Mouse (Mus musculus) spleen, adult 2 months (tissue): ENCODE results near the gene Slc25a20. TPM values are rescaled to one million over a fixed set of nuclear protein-coding genes. Genes with fewer than 3 reads are reported as not detected.

ENCODE experiments used
- DNase-seq, 2 experiments: peaks; one replicate each; pipeline versions ENCODE4 v3.0.0 to v3.0.0-alpha.2; 2012 to 2021; ENCODE audit warnings: low spot score in 2 of 2, low read depth in 1 of 2
- H3K27ac ChIP-seq: fragments of 200-500 bp; 2 replicates; pipeline ENCODE4 v1.5.1; 2012; ENCODE audit warnings: low read length, inconsistent platforms; ENCODE audit not compliant: insufficient read depth
- H3K27me3 ChIP-seq: fragments of 200-500 bp; 2 replicates; pipeline ENCODE4 v1.6.1; 2012; ENCODE audit warnings: mild to moderate bottlenecking, moderate library complexity, low read length, inconsistent platforms; ENCODE audit not compliant: control insufficient read depth, insufficient read depth
- H3K36me3 ChIP-seq: fragments of 200-500 bp; 2 replicates; pipeline ENCODE4 v1.6.1; 2012; ENCODE audit warnings: mild to moderate bottlenecking, low read length, inconsistent platforms; ENCODE audit not compliant: control insufficient read depth, insufficient read depth
- H3K4me1 ChIP-seq: fragments of 200-500 bp; 2 replicates; pipeline ENCODE4 v1.6.1; 2011; ENCODE audit warnings: inconsistent platforms; ENCODE audit not compliant: control insufficient read depth, insufficient read depth, insufficient read length
- H3K4me3 ChIP-seq: fragments of 200-500 bp; 2 replicates; pipeline ENCODE4 v1.5.1; 2011; ENCODE audit warnings: mild to moderate bottlenecking, inconsistent platforms; ENCODE audit not compliant: insufficient read depth, insufficient read length; ENCODE audit errors: extremely low read depth
- CTCF ChIP-seq: fragments of 200-500 bp; IDR thresholded peaks from 2 replicates; pipeline ENCODE4 v1.5.1; 2011; ENCODE audit warnings: mild to moderate bottlenecking, inconsistent platforms; ENCODE audit not compliant: insufficient read depth, insufficient read length, insufficient replicate concordance; ENCODE audit errors: extremely low read depth
- POLR2A ChIP-seq: fragments of 200-500 bp; IDR thresholded peaks from 2 replicates; pipeline ENCODE4 v1.6.1; 2011; ENCODE audit warnings: low read depth, low read length, inconsistent platforms
- WGBS: fragments of 180-500 bp; shearing (Covaris S2); methylation state at CpG from one replicate; pipeline ENCODE4 v1.1.7; 2018; 5-methylcytosine and 5-hydroxymethylcytosine counted together
- polyA plus RNA-seq: library from polyadenylated mRNA; depleted of rRNA; stranded (reverse); fragments of >200 nt; gene quantifications from 2 replicates; pipeline ENCODE4 v1.2.3, GENCODE M21; 2012

Slc25a20 gene
- polyA plus RNA-seq, 1 experiment: 8.4 TPM

GRCm38 (mm10) chr9:108633846-108634245, 28.0 kb upstream of the Slc25a20 start:
- TF ChIP-seq CTCF (no peak), POLR2A (no peak)
- peaks cover 4% of the 10 kb centered on the region for H3K36me3 ChIP-seq
- H3K27ac ChIP-seq: no peak overlapping the region
- no peaks in the 10 kb centered on the region for H3K27me3 ChIP-seq
- no peaks in the 10 kb centered on the region for H3K4me1 ChIP-seq
- H3K4me3 ChIP-seq: no peak overlapping the region
- no peak for DNase-seq
- WGBS: 83% methylated on average over 2 of the region's 2 CpGs

GRCm38 (mm10) chr9:108635415-108635814, 26.5 kb upstream of the Slc25a20 start:
- Histone ChIP-seq H3K36me3 (peaks cover 3% of the 10 kb centered on the region), H3K27ac (no peak overlapping the region), H3K4me3 (no peak overlapping the region), H3K27me3 (no peaks in the 10 kb centered on the region), H3K4me1 (no peaks in the 10 kb centered on the region)
- DNase-seq: no peak
- WGBS: 69% methylated on average over 2 of the region's 2 CpGs
- no peak for TF ChIP-seq POLR2A
- TF ChIP-seq CTCF: no peak

- Histone ChIP-seq H3K36me3 (peaks cover 15% of the 10 kb centered on the region), H3K4me3 (no peak overlapping the region), H3K27ac (no peak overlapping the region), H3K27me3 (no peaks in the 10 kb centered on the region), H3K4me1 (no peaks in the 10 kb centered on the region)
- DNase-seq: no peak
- TF ChIP-seq CTCF (no peak), POLR2A (no peak)
- WGBS: 62% methylated on average over 2 of the region's 2 CpGs
Observed at GRCm38 (mm10) chr9:108639825-108640224, 22.1 kb upstream of the Slc25a20 start.

- Histone ChIP-seq H3K4me1 (peaks cover 5% of the 10 kb centered on the region; the same call in 1 of the 2 replicates), H3K36me3 (peaks cover 4% of the 10 kb centered on the region), H3K27me3 (no peaks in the 10 kb centered on the region), H3K4me3 (peak overlapping the region; percentile 85), H3K27ac (no peak overlapping the region)
- 20% methylated on average over 10 of the region's 10 CpGs for WGBS
- DNase-seq: no peak
- TF ChIP-seq POLR2A: no peak
- TF ChIP-seq CTCF: no peak
Observed at GRCm38 (mm10) chr9:108648166-108648565, 13.7 kb upstream of the Slc25a20 start.

GRCm38 (mm10) chr9:108648611-108649560, 13.0 kb upstream of the Slc25a20 start, which contains the start of gene Arih2:
TSS of gene Arih2 (minus strand) at chr9:108649386.
- TF ChIP-seq POLR2A: peak; percentile 83
- no peak for TF ChIP-seq CTCF

GRCm38 (mm10) chr9:108649561-108650440, 12.1 kb upstream of the Slc25a20 start:
- Histone ChIP-seq H3K36me3 (no peaks in the 10 kb centered on the region), H3K4me1 (peaks cover 5% of the 10 kb centered on the region; the same call in 1 of the 2 replicates), H3K27ac (peak overlapping the region; percentile 95), H3K27me3 (no peaks in the 10 kb centered on the region), H3K4me3 (peak overlapping the region; percentile 85)
- DNase-seq: peak in 1 of 2 experiments; percentile 49
- TF ChIP-seq CTCF (no peak), POLR2A (no peak)
- WGBS: 17% methylated on average over 29 of the region's 29 CpGs

More at GRCm38 (mm10) chr9:108648611-108649560, 13.0 kb upstream of the Slc25a20 start, which contains the start of gene Arih2:
- peak within 1 kb of the TSS; percentile 95 for H3K27ac ChIP-seq
- under 1% methylated on average over 112 of the region's 112 CpGs for WGBS
- no peaks in the 10 kb centered on the region for H3K27me3 ChIP-seq
- DNase-seq: peak; percentile 83 to 88
- no peaks in the 10 kb centered on the region for H3K36me3 ChIP-seq
- H3K4me1 ChIP-seq: peaks cover 5% of the 10 kb centered on the region; the same call in 1 of the 2 replicates
- peak within 1 kb of the TSS; percentile 85 for H3K4me3 ChIP-seq
